Mouse (Mus musculus) liver, embryonic 14.5 days (tissue): ENCODE results near the gene Mcm2. TPM values are rescaled to one million over a fixed set of nuclear protein-coding genes. Genes with fewer than 3 reads are reported as not detected.

Source experiments
- ATAC-seq: fragments of 200-750 bp; cut with Nextera tagmentation; 2 replicates; pipeline ENCODE4 v1.8.0; 2017; ENCODE audit warnings: moderate number of reproducible peaks, mild to moderate bottlenecking, moderate library complexity; ENCODE audit not compliant: insufficient read depth
- DNase-seq, 3 experiments: peaks; one replicate each; pipeline ENCODE4 v3.0.0-alpha.2; 2012 to 2013; ENCODE audit warnings: low read depth in 3 of 3, low spot score in 3 of 3
- H3K27ac ChIP-seq: fragments of 300-500 bp; sonication (generic); 2 replicates; pipeline ENCODE4 v1.5.1; 2014; ENCODE audit warnings: moderate library complexity, mild to moderate bottlenecking, control low read depth, inconsistent platforms
- H3K27me3 ChIP-seq: fragments of 300-500 bp; sonication (generic); 2 replicates; pipeline ENCODE4 v1.6.1; 2014; ENCODE audit warnings: mild to moderate bottlenecking, low read length, moderate library complexity; ENCODE audit not compliant: control insufficient read depth, insufficient read depth
- H3K36me3 ChIP-seq: fragments of 300-500 bp; sonication (generic); replicated peaks from 2 replicates; pipeline ENCODE4 v1.6.1; 2014; ENCODE audit warnings: low read depth; ENCODE audit not compliant: control insufficient read depth, insufficient read depth
- H3K4me1 ChIP-seq, 2 experiments: fragments of 200-500 bp in 1 of 2; fragments of 300-500 bp in 1 of 2; sonication (generic) in 1 of 2; replicated peaks; 2 replicates each; pipeline ENCODE4 v1.6.1; 2012 to 2014; ENCODE audit warnings: antibody characterized with exemption in 1 of 2, inconsistent platforms in 1 of 2, low read length in 1 of 2; ENCODE audit not compliant: control insufficient read depth in 2 of 2, insufficient read depth in 2 of 2
- H3K4me2 ChIP-seq: fragments of 300-500 bp; sonication (generic); 2 replicates; pipeline ENCODE4 v1.6.1; 2014; ENCODE audit warnings: low read depth, mild to moderate bottlenecking, control low read depth, moderate library complexity
- H3K4me3 ChIP-seq, 2 experiments: fragments of 200-500 bp in 1 of 2; fragments of 300-500 bp in 1 of 2; sonication (generic) in 1 of 2; 2 replicates each; pipeline ENCODE4 v1.5.1; 2012 to 2014; ENCODE audit warnings: low read depth in 2 of 2, low read length in 2 of 2, mild to moderate bottlenecking in 2 of 2, control low read depth in 1 of 2, inconsistent platforms in 1 of 2, moderate library complexity in 1 of 2; ENCODE audit not compliant: insufficient read depth in 1 of 2
- H3K9ac ChIP-seq: fragments of 300-500 bp; sonication (generic); replicated peaks from 2 replicates; pipeline ENCODE4 v1.6.1; 2014; ENCODE audit warnings: mild to moderate bottlenecking, control low read depth, moderate library complexity
- H3K9me3 ChIP-seq: fragments of 300-500 bp; sonication (generic); 2 replicates; pipeline ENCODE4 v1.6.1; 2016; ENCODE audit warnings: low read length, mixed read lengths; ENCODE audit not compliant: control insufficient read depth
- CTCF ChIP-seq: IDR thresholded peaks from 2 replicates; pipeline ENCODE4 v1.5.1; 2016; ENCODE audit warnings: antibody characterized with exemption, low read depth, control low read depth
- EP300 ChIP-seq: IDR thresholded peaks from 2 replicates; pipeline ENCODE4 v1.6.1; 2016; ENCODE audit warnings: antibody characterized with exemption, low read depth
- WGBS: fragments of 180-500 bp; shearing (Covaris S2); extraction: QIAGEN DNeasy Blood & Tissue Kit; methylation state at CpG from one replicate; pipeline ENCODE4 v1.1.7; 2014; ENCODE audit not compliant: insufficient replicate concordance; 5-methylcytosine and 5-hydroxymethylcytosine counted together
- polyA plus RNA-seq, 2 experiments: library from polyadenylated mRNA; depleted of rRNA in 1 of 2; stranded (reverse) in 1 of 2; unstranded in 1 of 2; fragments of >200 nt; fragmentation: Nextera tagmentation in 1 of 2; extraction: Ambion mirVana in 1 of 2; gene quantifications; 2 replicates each; pipeline versions ENCODE4 v1.2.1 to v1.2.3; 2012 to 2014

Mcm2 gene
- polyA plus RNA-seq, 2 experiments: 113 to 142 TPM

GRCm38 (mm10) chr6:88857249-88857648 is 41.3 kb downstream of the Mcm2 start:
- H3K27me3 ChIP-seq: peaks cover 2% of the 10 kb centered on the region
- H3K4me2 ChIP-seq: no peak overlapping the region
- DNase-seq: no peak
- H3K9ac ChIP-seq: no peak overlapping the region
- TF ChIP-seq EP300 (no peak), CTCF (0 out of 2 replicates have a peak, but pooled peaks have one; percentile 11)
- ATAC-seq: no peak
- no peaks in the 10 kb centered on the region for H3K36me3 ChIP-seq
- no peak overlapping the region for H3K4me3 ChIP-seq
- H3K9me3 ChIP-seq: no peaks in the 10 kb centered on the region
- H3K27ac ChIP-seq: no peak overlapping the region
- H3K4me1 ChIP-seq: no peaks in the 10 kb centered on the region
- 27% methylated on average over 9 of the region's 9 CpGs for WGBS

GRCm38 (mm10) chr6:88855636-88856035 is 42.9 kb downstream of the Mcm2 start:
- peak; percentile 66 to 70 (median 67) for DNase-seq

DNA sequence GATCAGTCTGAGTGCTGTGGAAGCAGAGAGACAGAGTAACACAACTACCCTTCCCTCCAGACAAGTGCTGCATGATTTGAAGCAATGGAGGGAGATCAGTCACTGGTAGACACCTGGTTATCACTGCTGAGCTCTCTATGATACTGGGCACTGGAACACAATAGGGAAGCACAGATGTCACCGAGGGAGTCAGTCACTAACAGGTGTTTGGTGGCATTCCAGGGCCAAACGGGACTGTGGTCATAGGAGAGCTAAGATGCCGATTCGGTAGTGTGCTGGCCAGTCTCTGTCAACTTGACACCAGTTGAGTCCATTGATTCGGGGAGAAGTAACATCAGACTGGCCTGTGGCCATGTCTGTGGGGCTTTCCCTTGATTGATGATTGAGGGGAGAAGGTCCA is 44.1 kb downstream of the Mcm2 start:
- Histone ChIP-seq H3K4me1 (no peaks in the 10 kb centered on the region), H3K27ac (no peak overlapping the region), H3K27me3 (peaks cover 2% of the 10 kb centered on the region), H3K4me3 (no peak overlapping the region), H3K9ac (no peak overlapping the region), H3K9me3 (no peaks in the 10 kb centered on the region), H3K4me2 (no peak overlapping the region), H3K36me3 (no peaks in the 10 kb centered on the region)
- 64% methylated on average over 5 of the region's 5 CpGs for WGBS
- no peak for ATAC-seq
- TF ChIP-seq CTCF (no peak), EP300 (no peak)
- no peak for DNase-seq

More at GRCm38 (mm10) chr6:88855636-88856035, 42.9 kb downstream of the Mcm2 start:
- no peaks in the 10 kb centered on the region for H3K9me3 ChIP-seq
- WGBS: 10% methylated on average over 5 of the region's 5 CpGs
- no peak overlapping the region for H3K27ac ChIP-seq
- no peak overlapping the region for H3K4me2 ChIP-seq
- ATAC-seq: peak; percentile 49
- no peak overlapping the region for H3K9ac ChIP-seq
- H3K36me3 ChIP-seq: no peaks in the 10 kb centered on the region
- H3K27me3 ChIP-seq: peaks cover 2% of the 10 kb centered on the region
- H3K4me1 ChIP-seq: no peaks in the 10 kb centered on the region
- TF ChIP-seq CTCF: peak; percentile 91
- no peak for TF ChIP-seq EP300
- no peak overlapping the region for H3K4me3 ChIP-seq

DNA sequence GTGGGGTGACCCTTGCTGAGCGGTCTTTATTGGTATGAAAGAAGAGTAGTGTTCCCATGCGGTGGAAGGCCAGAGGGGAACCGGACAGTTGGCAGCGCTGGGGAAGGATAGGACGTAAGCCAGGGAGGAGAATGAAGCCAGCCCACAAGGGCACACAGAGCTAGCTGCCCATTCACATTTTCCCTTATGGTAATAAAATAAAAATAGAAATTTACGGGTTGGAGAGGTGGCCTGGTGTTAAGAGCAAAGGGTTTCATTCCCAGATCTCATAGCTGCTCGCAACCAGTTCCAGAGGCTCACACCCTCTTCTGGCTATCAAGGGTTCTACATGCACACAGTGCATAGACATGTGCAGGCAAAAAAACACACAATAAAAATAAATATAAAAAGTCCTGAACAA is 48.5 kb downstream of the Mcm2 start:
- DNase-seq: no peak
- Histone ChIP-seq H3K27ac (no peak overlapping the region), H3K4me1 (no peaks in the 10 kb centered on the region), H3K4me3 (no peak overlapping the region), H3K27me3 (no peaks in the 10 kb centered on the region), H3K36me3 (no peaks in the 10 kb centered on the region), H3K9ac (no peak overlapping the region), H3K9me3 (no peaks in the 10 kb centered on the region), H3K4me2 (no peak overlapping the region)
- TF ChIP-seq EP300 (no peak), CTCF (no peak)
- no peak for ATAC-seq
- WGBS: 75% methylated on average over 7 of the region's 7 CpGs

- Histone ChIP-seq H3K27ac (no peak overlapping the region), H3K36me3 (no peaks in the 10 kb centered on the region), H3K27me3 (no peaks in the 10 kb centered on the region), H3K4me3 (no peak overlapping the region), H3K9ac (no peak overlapping the region), H3K4me1 (no peaks in the 10 kb centered on the region), H3K4me2 (no peak overlapping the region), H3K9me3 (no peaks in the 10 kb centered on the region)
- TF ChIP-seq EP300 (no peak), CTCF (peak; percentile 82)
- WGBS: 36% methylated on average over 4 of the region's 4 CpGs
- DNase-seq: no peak
- ATAC-seq: 0 out of 2 replicates have a peak, but pooled peaks have one; percentile 20
Measured at GRCm38 (mm10) chr6:88849270-88849669, 49.3 kb downstream of the Mcm2 start.
